Mouse (Mus musculus) ES-Bruce4 (cell line): ENCODE data around the gene L3mbtl3. TPM values are rescaled to one million over a fixed set of nuclear protein-coding genes. Genes with fewer than 3 reads are reported as not detected.

Experiments
- H3K27ac ChIP-seq: 2 replicates; pipeline ENCODE4 v1.5.1; 2012; ENCODE audit warnings: low read length, inconsistent platforms; ENCODE audit not compliant: insufficient read depth
- H3K27me3 ChIP-seq: 2 replicates; pipeline ENCODE4 v1.6.1; 2012; ENCODE audit warnings: mild to moderate bottlenecking, low read length, inconsistent platforms; ENCODE audit not compliant: control insufficient read depth, poor library complexity, insufficient read depth, severe bottlenecking
- H3K36me3 ChIP-seq: 2 replicates; pipeline ENCODE4 v1.6.1; 2012; ENCODE audit warnings: inconsistent platforms, mild to moderate bottlenecking, low read length, moderate library complexity; ENCODE audit not compliant: control insufficient read depth, poor library complexity, insufficient read depth, severe bottlenecking
- H3K4me1 ChIP-seq: one replicate; pipeline ENCODE4 v1.8.1; 2011; ENCODE audit warnings: low read length; ENCODE audit not compliant: control insufficient read depth, insufficient read depth
- H3K4me3 ChIP-seq: 2 replicates; pipeline ENCODE4 v1.5.1; 2011; ENCODE audit warnings: low read depth, mild to moderate bottlenecking, low read length
- H3K9ac ChIP-seq: 2 replicates; pipeline ENCODE4 v1.6.1; 2012; ENCODE audit warnings: low read depth, mild to moderate bottlenecking, inconsistent platforms; ENCODE audit not compliant: poor library complexity, severe bottlenecking
- H3K9me3 ChIP-seq: replicated peaks from 2 replicates; pipeline ENCODE4 v1.6.1; 2012; ENCODE audit warnings: mild to moderate bottlenecking, low read length, inconsistent platforms; ENCODE audit not compliant: control insufficient read depth, poor library complexity, insufficient read depth, severe bottlenecking
- CTCF ChIP-seq: IDR thresholded peaks from one replicate; pipeline ENCODE4 v1.8.1; 2011; ENCODE audit warnings: low read depth, low read length
- EP300 ChIP-seq: IDR thresholded peaks from 2 replicates; pipeline ENCODE4 v1.6.1; 2011; ENCODE audit warnings: low read depth, low read length; ENCODE audit not compliant: insufficient read depth
- POLR2A ChIP-seq: IDR thresholded peaks from one replicate; pipeline ENCODE4 v1.8.1; 2011; ENCODE audit warnings: low read length; ENCODE audit not compliant: insufficient read depth
- polyA plus RNA-seq: library from polyadenylated mRNA; stranded (reverse); fragments of >200 nt; gene quantifications from 2 replicates; pipeline ENCODE4 v1.2.4, GENCODE M21; 2011; ENCODE audit warnings: low read depth; ENCODE audit not compliant: missing spikeins, insufficient read depth, insufficient read length

The L3mbtl3 gene
- polyA plus RNA-seq, 1 experiment: 15.9 TPM

DNA sequence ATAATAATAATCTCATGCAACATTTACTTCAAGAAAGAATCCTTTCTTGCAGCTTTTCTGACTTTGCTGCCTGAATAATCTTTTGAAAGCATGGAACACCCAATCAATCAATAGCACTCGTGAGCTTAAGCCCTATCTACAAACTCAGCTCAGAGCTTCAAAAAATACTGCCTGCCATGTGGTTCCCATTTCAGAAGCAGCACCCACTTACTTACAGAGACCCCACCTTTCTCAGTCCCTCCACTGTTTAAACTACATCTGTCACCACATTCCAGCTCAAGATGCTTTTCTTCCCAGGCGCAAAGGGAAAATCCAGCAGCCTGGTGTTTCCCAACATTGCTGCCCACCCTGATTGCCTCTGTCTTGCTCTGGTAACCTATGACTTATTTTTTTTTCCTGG, 149.0 kb downstream of the L3mbtl3 start:
- Histone ChIP-seq H3K9me3 (no peaks in the 10 kb centered on the region), H3K4me1 (no peaks in the 10 kb centered on the region), H3K9ac (no peak overlapping the region), H3K27ac (no peak overlapping the region), H3K27me3 (no peaks in the 10 kb centered on the region), H3K36me3 (no peaks in the 10 kb centered on the region), H3K4me3 (no peak overlapping the region)
- no peak for TF ChIP-seq EP300
- no peak for TF ChIP-seq CTCF
- TF ChIP-seq POLR2A: no peak

DNA sequence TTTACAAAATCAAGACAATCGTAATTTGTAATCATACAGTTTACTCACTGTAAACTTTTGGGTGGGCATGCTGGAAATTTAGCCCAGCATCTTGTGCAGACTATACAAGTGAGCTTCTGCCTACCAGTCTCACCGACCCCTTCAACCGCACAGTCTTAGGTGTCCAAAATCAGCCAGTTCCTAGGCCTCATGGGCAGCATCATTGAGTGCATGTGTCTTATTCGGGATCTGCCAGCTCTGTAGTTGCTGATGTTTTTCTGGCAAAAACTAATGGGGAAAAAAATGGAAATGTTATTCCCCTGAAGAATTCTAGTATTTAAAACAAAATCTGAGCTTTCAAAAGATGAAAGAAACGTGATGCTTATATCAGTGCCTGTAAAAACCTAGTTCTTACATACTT, 149.5 kb downstream of the L3mbtl3 start:
- Histone ChIP-seq H3K9me3 (no peaks in the 10 kb centered on the region), H3K27me3 (no peaks in the 10 kb centered on the region), H3K9ac (no peak overlapping the region), H3K27ac (no peak overlapping the region), H3K36me3 (no peaks in the 10 kb centered on the region), H3K4me1 (no peaks in the 10 kb centered on the region), H3K4me3 (no peak overlapping the region)
- TF ChIP-seq POLR2A (no peak), EP300 (no peak), CTCF (no peak)

Other genes starting within 250 kb of the L3mbtl3 start
- gene Samd3, start 146.3 kb downstream of the L3mbtl3 start, polyA plus RNA-seq: 0.38 TPM in 1 of 2 replicates, not detected in the other